Mouse (Mus musculus): Measurements from ENCODE around the gene Mrps15.

DNA sequence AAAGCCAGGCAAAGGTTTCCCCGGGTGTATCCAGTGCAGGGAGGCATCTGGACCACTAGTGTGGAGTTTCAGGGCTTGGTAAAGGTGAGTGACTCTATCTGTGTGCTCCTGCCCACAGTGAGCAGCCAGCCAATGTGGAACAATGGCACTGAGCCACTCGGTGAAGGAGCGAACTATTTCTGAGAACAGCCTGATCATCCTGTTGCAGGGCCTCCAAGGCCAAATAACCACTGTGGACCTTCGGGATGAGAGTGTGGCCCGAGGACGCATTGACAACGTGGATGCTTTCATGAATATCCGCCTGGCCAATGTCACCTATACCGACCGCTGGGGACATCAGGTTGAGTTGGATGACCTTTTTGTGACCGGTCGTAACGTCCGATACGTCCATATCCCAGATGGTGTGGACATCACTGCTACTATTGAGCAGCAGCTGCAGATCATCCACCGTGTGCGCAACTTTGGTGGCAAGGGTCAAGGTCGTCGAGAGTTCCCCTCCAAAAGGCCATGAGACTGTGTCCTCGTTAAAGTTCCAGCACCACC is 51.1 kb downstream of the Mrps15 start:
- TF ChIP-seq CTCF (IDR thresholded peaks at IDR 0.05; ENCODE audit: borderline replicate concordance, insufficient read depth, low read length), result no peak
- TF ChIP-seq POLR2A (IDR thresholded peaks at IDR 0.05; ENCODE audit: low read depth, low read length), result peak; percentile 11; the same call in 1 of the 2 replicates
